Mouse (Mus musculus): ENCODE measurements around the gene 1700003H04Rik.

The 1700003H04Rik gene

DNA sequence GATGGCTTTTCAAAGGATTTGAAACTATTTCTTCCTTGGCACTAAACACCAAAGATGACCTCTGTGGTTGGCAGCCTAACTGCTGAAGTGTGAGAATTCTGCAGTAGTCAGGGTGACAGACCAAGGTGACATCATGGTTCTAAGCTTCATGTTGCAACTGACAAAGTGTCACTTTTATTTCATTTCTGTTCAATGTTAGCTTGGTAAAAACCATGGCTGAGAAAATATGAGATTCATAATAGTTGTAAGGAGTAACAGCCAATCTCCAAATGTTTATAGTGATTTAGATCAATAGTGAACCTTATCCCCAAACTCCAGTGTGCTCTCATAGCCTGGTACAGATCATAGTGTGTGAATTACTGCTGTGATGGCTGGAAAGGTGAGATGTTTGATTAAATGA, at the start of gene 1700003H04Rik:
Gene 1700003H04Rik (minus strand): TSS at position 101 of the 400 bp plus-strand sequence.
- DNase-seq (ENCODE audit: low spot score in 2 of 2) = no peak

GRCm38 (mm10) chr3:124623031-124623430, 42.1 kb upstream of the 1700003H04Rik start:
- no peak for DNase-seq (ENCODE audit: low spot score in 2 of 2)

- DNase-seq (ENCODE audit: low spot score in 2 of 2) = no peak
Measured at GRCm38 (mm10) chr3:124613287-124613686, 32.4 kb upstream of the 1700003H04Rik start.

- DNase-seq (ENCODE audit: low spot score in 2 of 2) = no peak
Measured at GRCm38 (mm10) chr3:124609956-124610355, 29.1 kb upstream of the 1700003H04Rik start.

DNA sequence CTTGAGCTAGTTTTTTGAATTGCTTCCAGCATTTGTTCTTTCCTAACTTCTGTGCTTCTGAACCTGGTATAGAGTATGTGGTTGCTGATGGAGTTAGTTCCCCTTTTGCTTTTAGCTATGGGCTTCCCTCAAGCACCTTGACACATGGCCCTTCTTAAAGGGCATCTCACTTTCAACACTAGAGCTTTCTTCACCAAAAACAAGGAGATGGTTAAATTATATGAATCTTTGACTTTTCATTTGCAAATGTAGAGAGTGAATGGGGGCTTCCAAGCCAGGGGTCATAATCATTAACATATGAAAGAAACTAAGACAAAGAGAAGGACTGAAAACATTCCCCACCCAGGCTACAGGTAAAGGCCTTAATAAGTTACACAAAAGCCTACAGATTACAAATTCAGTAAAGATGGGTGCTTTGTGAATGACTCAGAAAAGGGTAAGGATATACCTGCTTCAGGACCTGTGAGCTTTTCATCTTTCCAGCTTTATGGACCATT, 25.2 kb upstream of the 1700003H04Rik start:
- no peak for DNase-seq (ENCODE audit: low spot score in 2 of 2)

GRCm38 (mm10) chr3:124605518-124605917, 24.6 kb upstream of the 1700003H04Rik start:
- DNase-seq (ENCODE audit: low spot score in 2 of 2) = no peak

DNA sequence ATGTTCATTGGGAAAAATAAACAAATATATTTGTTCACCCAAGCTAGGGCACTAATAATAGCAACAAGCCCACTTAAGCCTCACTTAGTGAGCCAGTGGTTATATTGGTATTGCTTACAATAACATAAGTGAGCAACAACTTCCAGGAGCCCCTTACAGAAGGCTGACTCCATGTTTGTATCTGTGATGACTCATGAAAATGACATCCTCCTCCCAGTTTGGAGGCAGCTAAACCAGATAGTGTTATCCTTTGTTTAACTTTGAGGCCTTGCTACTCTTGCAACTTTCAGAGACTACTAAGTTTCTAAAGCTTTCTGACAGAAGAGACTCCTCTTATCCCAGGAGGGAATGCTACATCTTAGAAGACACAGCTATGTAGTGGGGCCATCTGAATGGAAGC, 16.9 kb upstream of the 1700003H04Rik start:
- DNase-seq (ENCODE audit: low spot score in 2 of 2) = no peak

DNA sequence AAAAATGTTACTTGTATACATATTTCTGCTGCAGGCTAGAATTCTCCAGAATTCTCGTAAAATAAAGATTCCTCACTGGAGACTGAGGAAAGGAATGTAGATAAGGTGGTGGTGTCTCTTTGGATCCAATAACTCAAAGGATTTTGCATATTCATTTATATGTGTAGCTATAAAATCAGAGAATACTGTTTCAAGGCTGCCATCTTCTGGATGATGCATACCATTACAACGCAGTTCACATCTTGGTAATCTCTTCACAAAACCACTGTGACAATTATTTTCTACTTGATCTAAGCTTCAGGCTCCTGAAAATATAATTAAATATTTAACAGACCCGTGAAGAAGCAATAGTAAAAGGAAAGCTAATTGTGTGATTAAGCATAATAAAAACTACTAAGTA, 6.6 kb upstream of the 1700003H04Rik start:
- no peak for DNase-seq (ENCODE audit: low spot score in 2 of 2)

DNA sequence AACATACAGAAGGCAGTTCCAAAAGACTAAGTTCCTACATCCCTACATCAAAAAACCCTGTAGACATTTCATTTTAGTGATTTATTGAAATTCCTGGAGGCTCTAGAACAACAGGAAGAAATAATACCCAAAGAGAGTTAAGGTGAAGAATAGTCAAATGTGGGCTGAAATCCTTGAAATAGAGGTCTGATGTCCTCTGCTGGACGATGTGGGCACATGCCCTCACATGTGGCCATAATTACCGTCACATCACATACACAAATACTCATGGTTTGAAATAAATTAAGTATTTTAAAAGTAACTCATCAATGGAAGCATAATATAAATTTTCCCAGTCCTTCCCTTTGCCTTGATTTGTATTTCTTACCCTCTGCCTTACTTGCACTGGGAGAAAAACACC, 4.9 kb upstream of the 1700003H04Rik start:
- DNase-seq (ENCODE audit: low spot score in 2 of 2) = no peak

DNA sequence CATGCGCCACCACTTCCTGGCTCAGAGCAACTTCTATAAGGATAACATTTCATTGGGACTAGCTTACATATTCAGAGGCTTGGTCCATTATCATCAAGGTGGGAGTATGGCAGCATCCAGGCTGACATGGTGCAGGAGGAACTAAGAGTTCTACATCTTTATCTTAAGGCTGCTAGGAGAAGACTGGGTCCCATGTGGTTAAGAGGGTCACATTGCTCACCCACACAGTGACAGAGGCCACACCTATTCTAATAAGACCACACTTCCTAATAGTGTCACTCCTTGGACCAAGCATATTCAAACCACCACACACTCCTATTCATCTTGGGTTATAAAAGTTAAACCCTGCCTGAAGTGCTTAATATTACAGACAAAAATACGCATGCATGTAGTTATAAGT, 23.6 kb downstream of the 1700003H04Rik start:
- no peak for DNase-seq (ENCODE audit: low spot score in 2 of 2)

DNA sequence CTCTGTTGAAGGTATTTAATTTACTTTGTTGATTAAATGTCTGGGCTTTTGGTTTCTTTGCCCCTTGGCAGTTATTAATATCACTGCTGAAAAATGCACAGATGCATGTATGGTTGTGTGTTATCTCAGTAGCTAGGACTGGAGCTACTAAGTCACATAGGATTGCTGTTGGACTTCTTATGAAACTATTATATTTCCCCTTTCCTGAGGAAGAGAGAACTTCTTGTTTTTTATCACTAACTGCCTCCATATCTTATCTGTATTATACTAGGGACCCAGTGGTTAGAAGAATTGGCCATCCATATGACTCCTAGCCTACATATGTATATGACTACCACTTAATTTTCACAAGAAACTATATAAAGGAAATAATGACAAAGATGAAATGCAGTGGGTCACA, 24.9 kb downstream of the 1700003H04Rik start:
- no peak for DNase-seq (ENCODE audit: low spot score in 2 of 2)

- no peak for DNase-seq (ENCODE audit: low spot score in 2 of 2)
Measured at GRCm38 (mm10) chr3:124555092-124555491, 25.8 kb downstream of the 1700003H04Rik start.

GRCm38 (mm10) chr3:124548898-124549297, 32.0 kb downstream of the 1700003H04Rik start:
- no peak for DNase-seq (ENCODE audit: low spot score in 2 of 2)

DNA sequence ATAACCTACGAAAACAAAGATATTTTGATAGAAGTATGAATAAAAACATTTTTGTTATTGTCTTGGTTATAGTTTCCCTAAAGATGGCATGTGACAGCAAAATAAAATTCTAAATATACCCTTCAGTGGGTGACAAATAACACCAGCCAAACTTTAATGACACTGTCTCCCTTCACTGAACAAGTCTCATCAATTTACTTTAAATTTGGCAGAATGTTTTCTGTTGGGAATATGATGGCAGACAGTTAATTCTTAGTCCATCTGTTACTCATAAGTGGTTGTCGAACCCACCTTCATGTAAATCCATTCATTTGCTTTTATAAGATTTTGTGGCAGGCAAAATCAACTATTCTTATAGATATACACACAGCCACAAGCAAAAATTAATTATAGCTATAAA, 42.6 kb downstream of the 1700003H04Rik start:
- DNase-seq (ENCODE audit: low spot score in 2 of 2) = no peak

GRCm38 (mm10) chr3:124536602-124537001, 44.3 kb downstream of the 1700003H04Rik start:
- DNase-seq (ENCODE audit: low spot score in 2 of 2) = no peak

- no peak for DNase-seq (ENCODE audit: low spot score in 2 of 2)
Measured at GRCm38 (mm10) chr3:124518786-124519185, 62.1 kb downstream of the 1700003H04Rik start.

All from thymus, postnatal 10 days (tissue).